Mouse (Mus musculus) olfactory bulb, adult 2 months (tissue): Measurements from ENCODE around the gene Cacng8. TPM values are rescaled to one million over a fixed set of nuclear protein-coding genes. Genes with fewer than 3 reads are reported as not detected.

ENCODE experiments used
- H3K27ac ChIP-seq: fragments of 200-500 bp; 2 replicates; pipeline ENCODE4 v1.5.1; 2012; ENCODE audit warnings: low read depth, low read length; ENCODE audit not compliant: insufficient read depth
- H3K4me1 ChIP-seq: fragments of 200-500 bp; 2 replicates; pipeline ENCODE4 v1.6.1; 2012; ENCODE audit warnings: low read length; ENCODE audit not compliant: control insufficient read depth, insufficient read depth
- H3K4me3 ChIP-seq: fragments of 200-500 bp; 2 replicates; pipeline ENCODE4 v1.5.1; 2012; ENCODE audit warnings: mild to moderate bottlenecking, low read depth, low read length, moderate library complexity; ENCODE audit not compliant: insufficient read depth
- CTCF ChIP-seq: fragments of 200-500 bp; IDR thresholded peaks from 2 replicates; pipeline ENCODE4 v1.5.1; 2012; ENCODE audit warnings: low read depth, mild to moderate bottlenecking, low read length, moderate library complexity; ENCODE audit not compliant: insufficient read depth
- POLR2A ChIP-seq: fragments of 200-500 bp; IDR thresholded peaks from 2 replicates; pipeline ENCODE4 v1.6.1; 2012; ENCODE audit warnings: mild to moderate bottlenecking, low read depth, low read length, moderate library complexity; ENCODE audit not compliant: insufficient read depth
- WGBS: fragments of 180-500 bp; shearing (Covaris S2); methylation state at CpG from one replicate; pipeline ENCODE4 v1.1.7; 2018; 5-methylcytosine and 5-hydroxymethylcytosine counted together
- polyA plus RNA-seq: library from polyadenylated mRNA; stranded (reverse); fragments of >200 nt; gene quantifications from 2 replicates; pipeline ENCODE4 v1.2.4, GENCODE M21; 2012; ENCODE audit warnings: low replicate concordance; ENCODE audit not compliant: missing spikeins, insufficient read depth, insufficient read length

The Cacng8 gene
- polyA plus RNA-seq: not detected in 2 replicates

GRCm38 (mm10) chr7:3390413-3391080 is at the start of gene Cacng8:
Gene Cacng8 (plus strand): TSS chr7:3390683.
- H3K4me3 ChIP-seq: peak within 1 kb of the TSS; percentile 77
- H3K27ac ChIP-seq: peak within 1 kb of the TSS; percentile 93
- peaks cover 24% of the 10 kb centered on the region for H3K4me1 ChIP-seq
- WGBS: under 1% methylated on average over 7 of the region's 7 CpGs
- no peak for TF ChIP-seq CTCF

DNA sequence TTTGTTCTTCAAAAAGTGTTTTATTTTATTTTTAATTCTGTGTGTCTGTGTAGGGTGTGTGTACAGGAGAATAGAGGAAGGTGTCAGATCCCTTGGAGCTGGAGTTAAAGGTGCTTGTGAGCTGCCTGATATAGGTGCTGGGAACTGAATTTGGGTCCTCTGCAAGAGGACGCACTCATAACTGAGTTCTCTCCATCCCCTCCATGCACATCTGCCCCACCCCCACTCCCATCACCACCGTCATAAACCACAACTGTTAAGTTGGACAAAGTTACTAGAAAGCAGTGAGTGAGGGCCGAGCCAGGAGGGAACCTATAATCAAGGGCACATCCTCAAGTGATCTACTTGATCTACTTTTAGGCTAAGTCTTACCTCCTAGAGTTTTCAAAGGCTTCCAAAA is 46.6 kb upstream of the Cacng8 start:
- no peak overlapping the region for H3K27ac ChIP-seq
- TF ChIP-seq CTCF (no peak), POLR2A (no peak)
- H3K4me1 ChIP-seq: peaks cover 2% of the 10 kb centered on the region
- 92% methylated on average over 3 of the region's 3 CpGs for WGBS
- H3K4me3 ChIP-seq: no peak overlapping the region

DNA sequence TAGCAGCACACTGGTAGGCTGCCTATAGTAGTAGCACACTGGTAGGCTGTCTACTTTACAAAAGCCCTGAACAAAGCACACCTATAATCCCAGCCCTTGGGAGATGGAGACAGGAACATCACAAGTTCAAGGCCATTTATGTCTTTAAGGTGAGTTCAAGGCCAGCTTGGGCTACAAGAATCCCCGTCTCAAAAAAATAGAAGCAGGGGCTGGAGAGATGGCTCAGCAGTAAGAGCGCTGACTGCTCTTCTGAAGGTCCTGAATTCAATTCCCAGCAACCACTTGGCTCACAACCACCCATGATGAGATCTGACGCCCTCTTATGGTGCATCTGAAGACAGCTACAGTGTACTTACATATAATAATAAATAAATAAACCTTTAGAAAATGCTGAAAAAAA is 45.2 kb upstream of the Cacng8 start:
- Histone ChIP-seq H3K27ac (no peak overlapping the region), H3K4me1 (no peaks in the 10 kb centered on the region), H3K4me3 (no peak overlapping the region)
- 96% methylated on average over 3 of the region's 3 CpGs for WGBS
- TF ChIP-seq CTCF: no peak
- no peak for TF ChIP-seq POLR2A

GRCm38 (mm10) chr7:3347366-3348287 is 42.9 kb upstream of the Cacng8 start:
- no peak for TF ChIP-seq CTCF
- no peak for TF ChIP-seq POLR2A
- WGBS: 49% methylated on average over 20 of the region's 20 CpGs
- H3K4me3 ChIP-seq: no peak overlapping the region
- no peaks in the 10 kb centered on the region for H3K4me1 ChIP-seq
- H3K27ac ChIP-seq: peak overlapping the region; percentile 17; the same call in 1 of the 2 replicates

DNA sequence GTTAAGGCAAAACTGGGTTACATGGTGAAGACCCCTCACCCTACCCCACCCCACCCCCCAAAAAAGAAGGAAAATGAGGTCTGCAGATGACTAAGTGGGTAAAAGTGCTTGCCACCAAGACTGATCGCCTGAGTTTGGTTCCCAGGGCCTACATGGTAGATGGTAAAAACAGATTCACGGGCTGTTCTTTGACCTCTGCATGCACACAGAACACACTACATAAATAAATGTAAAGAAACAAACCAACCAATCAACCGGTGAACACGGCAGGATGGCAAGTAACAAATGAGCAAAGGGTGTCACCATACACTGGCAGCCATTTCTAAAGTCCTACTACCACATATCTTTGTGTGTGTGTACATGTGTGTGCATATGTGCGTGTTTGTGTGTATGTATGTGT is 42.2 kb upstream of the Cacng8 start:
- H3K4me1 ChIP-seq: no peaks in the 10 kb centered on the region
- no peak overlapping the region for H3K27ac ChIP-seq
- 60% methylated on average over 5 of the region's 5 CpGs for WGBS
- TF ChIP-seq POLR2A (no peak), CTCF (no peak)
- H3K4me3 ChIP-seq: no peak overlapping the region

- no peak for TF ChIP-seq CTCF
- no peak for TF ChIP-seq POLR2A
- no peak overlapping the region for H3K4me3 ChIP-seq
- 94% methylated on average over 9 of the region's 9 CpGs for WGBS
- H3K4me1 ChIP-seq: no peaks in the 10 kb centered on the region
- no peak overlapping the region for H3K27ac ChIP-seq
Observed at GRCm38 (mm10) chr7:3349775-3350174, 40.7 kb upstream of the Cacng8 start.

GRCm38 (mm10) chr7:3351536-3351935 is 38.9 kb upstream of the Cacng8 start:
- no peaks in the 10 kb centered on the region for H3K4me1 ChIP-seq
- H3K4me3 ChIP-seq: no peak overlapping the region
- TF ChIP-seq POLR2A (no peak), CTCF (no peak)
- WGBS: 84% methylated on average over 1 of the region's 1 CpGs
- H3K27ac ChIP-seq: no peak overlapping the region

GRCm38 (mm10) chr7:3354850-3355249 is 35.6 kb upstream of the Cacng8 start:
- H3K4me1 ChIP-seq: no peaks in the 10 kb centered on the region
- TF ChIP-seq POLR2A (no peak), CTCF (no peak)
- no peak overlapping the region for H3K27ac ChIP-seq
- H3K4me3 ChIP-seq: no peak overlapping the region
- 87% methylated on average over 6 of the region's 6 CpGs for WGBS

DNA sequence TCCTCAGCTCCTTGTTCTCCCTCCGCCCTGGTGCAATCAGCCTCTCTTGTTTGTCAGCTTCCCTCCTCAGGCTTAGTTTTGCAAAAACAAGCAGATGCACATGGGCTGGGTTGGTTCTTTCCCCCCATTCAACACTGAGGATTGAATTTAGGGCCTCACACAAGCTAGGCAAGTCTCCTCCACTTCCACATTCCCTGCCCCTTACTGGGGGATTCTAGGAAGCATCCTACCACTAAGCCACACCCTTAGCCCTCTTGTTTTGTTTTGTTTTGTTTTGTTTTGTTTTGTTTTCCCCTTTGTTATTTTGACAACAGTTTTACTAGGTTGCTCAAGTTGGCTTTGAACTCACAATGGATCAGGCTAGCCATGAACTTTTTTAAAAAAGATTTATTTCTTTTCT is 29.8 kb upstream of the Cacng8 start:
- H3K27ac ChIP-seq: no peak overlapping the region
- no peak for TF ChIP-seq POLR2A
- no peak for TF ChIP-seq CTCF
- no peaks in the 10 kb centered on the region for H3K4me1 ChIP-seq
- WGBS: 79% methylated on average over 1 of the region's 1 CpGs
- H3K4me3 ChIP-seq: no peak overlapping the region
